Mouse (Mus musculus) bone marrow, adult 2 months (tissue): ENCODE measurements around the gene Sap30bp.

Source experiments
- CTCF ChIP-seq: fragments of 200-500 bp; IDR thresholded peaks from 2 replicates; pipeline ENCODE4 v1.5.1; 2011; ENCODE audit warnings: low read length, control low read depth; ENCODE audit not compliant: control insufficient read depth, insufficient read depth
- POLR2A ChIP-seq: fragments of 200-500 bp; IDR thresholded peaks from 2 replicates; pipeline ENCODE4 v1.6.1; 2011; ENCODE audit warnings: low read depth, mild to moderate bottlenecking, control low read depth, low read length, borderline replicate concordance; ENCODE audit not compliant: control insufficient read depth

DNA sequence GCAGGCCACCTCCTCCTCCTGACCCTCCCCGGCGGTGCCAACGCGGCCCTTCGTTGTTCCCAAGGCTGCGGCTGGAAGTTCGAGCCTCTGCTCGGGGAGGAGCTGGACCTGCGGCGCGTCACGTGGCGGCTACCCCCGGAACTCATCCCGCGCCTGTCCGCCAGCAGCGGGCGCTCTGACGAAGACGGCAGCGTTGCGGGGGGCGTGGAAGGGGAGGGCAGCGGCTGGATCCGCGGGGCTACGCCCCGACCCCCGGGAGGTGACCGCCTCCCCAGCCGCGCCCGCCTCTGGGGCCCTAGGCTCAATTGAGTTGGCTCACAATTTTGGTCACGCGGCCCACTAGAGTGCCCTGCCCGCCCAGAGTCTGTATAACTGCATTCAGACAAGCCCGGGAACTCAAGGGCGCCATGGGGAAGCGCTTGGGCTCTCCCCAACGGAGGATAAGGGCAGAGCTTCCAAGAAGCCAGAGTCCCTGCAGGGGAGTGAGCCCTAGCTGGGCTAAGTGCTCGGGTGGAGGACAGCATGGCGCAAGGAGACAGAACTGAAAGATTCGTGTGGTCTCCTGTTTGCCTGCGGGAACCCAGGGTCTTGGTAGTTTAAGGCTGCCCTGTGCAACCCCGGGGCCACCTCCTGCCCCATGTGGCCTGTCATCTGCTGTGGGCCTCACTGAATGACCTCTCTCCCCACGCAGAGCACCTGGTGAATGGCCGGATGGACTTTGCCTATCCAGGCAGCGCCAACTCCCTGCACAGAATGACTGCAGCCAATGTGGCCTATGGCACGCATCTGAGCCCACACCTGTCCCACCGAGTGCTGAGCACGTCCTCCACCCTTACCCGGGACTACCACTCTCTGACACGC is 72.0 kb downstream of the Sap30bp start:
- TF ChIP-seq POLR2A = peak; percentile 9; the same call in 1 of the 2 replicates
- TF ChIP-seq CTCF = peak; percentile 62
